Mouse (Mus musculus): Measurements from ENCODE around the gene Sun2. TPM values are rescaled to one million over a fixed set of nuclear protein-coding genes. Genes with fewer than 3 reads are reported as not detected.
A peak's percentile ranks its signal among the peaks of the same experiment; 100 is the strongest.

Sun2 gene
- polyA plus RNA-seq, 1 experiment from 2014 or later, result 3.3 TPM

DNA sequence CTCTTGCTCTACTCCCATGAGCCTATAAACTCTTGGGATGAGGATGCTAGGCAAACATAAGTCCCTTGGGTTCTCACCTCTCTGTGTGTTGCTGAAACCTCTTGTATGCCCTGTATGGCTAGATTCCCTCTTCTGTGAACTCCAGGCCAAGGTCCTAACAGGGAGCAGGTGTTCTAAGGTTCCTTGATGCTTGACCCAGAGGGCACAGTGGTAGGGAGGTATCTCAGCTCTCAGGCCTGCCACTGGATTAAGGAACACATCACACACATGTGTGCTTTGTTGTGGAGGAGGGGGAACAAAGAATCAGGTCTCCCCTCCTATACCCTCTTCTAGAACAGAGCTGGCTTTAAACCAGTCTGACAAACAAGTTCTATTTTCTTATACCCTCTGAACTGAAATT, 35.4 kb upstream of the Sun2 start, which contains the start of gene Dnal4:
Dnal4 (minus strand) TSS at position 101 of the 400 bp plus-strand sequence.
- Histone ChIP-seq H3K4me1 (ENCODE audit: insufficient read depth) (peaks cover 11% of the 10 kb centered on the region), H3K9me3 (ENCODE audit: low read length) (no peaks in the 10 kb centered on the region), H3K36me3 (replicated peaks; ENCODE audit: insufficient read depth, low read length) (no peaks in the 10 kb centered on the region), H3K9ac (replicated peaks) (no peak within 1 kb of the TSS), H3K4me2 (ENCODE audit: low read depth, low read length) (no peak within 1 kb of the TSS), H3K27me3 (ENCODE audit: insufficient read depth, low read length) (no peaks in the 10 kb centered on the region), H3K4me3 (ENCODE audit: low read depth, low read length) (no peak within 1 kb of the TSS), H3K27ac (ENCODE audit: low read depth) (no peak within 1 kb of the TSS)
- ATAC-seq (no peak), DNase-seq (no peak)
- TF ChIP-seq EP300 (IDR thresholded peaks at IDR 0.05; ENCODE audit: low read depth) (no peak), CTCF (IDR thresholded peaks at IDR 0.05; ENCODE audit: low read depth) (no peak)

DNA sequence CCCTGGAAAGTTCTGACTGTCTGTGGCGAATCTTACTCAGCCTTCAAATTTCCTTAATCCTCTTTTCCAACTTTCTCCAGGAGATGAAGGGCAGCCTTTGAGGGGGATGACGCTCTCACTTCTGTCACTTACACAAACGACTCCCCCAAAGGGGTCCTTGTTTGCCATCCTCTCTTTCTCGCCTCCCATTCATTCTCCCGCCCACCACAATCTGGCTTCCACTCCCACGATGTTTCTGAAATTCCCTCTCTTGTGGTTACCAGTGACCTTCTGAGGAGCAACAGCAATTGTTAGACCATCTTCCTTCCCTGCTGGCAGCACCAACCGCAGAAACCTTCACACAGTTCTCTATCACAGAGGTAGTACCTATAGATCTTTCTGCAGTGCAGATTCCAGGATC, 33.3 kb upstream of the Sun2 start:
- H3K27ac ChIP-seq (ENCODE audit: low read depth), result no peak overlapping the region
- no peak overlapping the region for H3K4me3 ChIP-seq (ENCODE audit: low read depth, low read length)
- H3K27me3 ChIP-seq (ENCODE audit: insufficient read depth, low read length), result no peaks in the 10 kb centered on the region
- no peaks in the 10 kb centered on the region for H3K36me3 ChIP-seq (replicated peaks; ENCODE audit: insufficient read depth, low read length)
- no peak overlapping the region for H3K9ac ChIP-seq (replicated peaks)
- no peak for TF ChIP-seq EP300 (IDR thresholded peaks at IDR 0.05; ENCODE audit: low read depth)
- no peak for TF ChIP-seq CTCF (IDR thresholded peaks at IDR 0.05; ENCODE audit: low read depth)
- DNase-seq (no peak), ATAC-seq (no peak)
- no peaks in the 10 kb centered on the region for H3K9me3 ChIP-seq (ENCODE audit: low read length)
- H3K4me1 ChIP-seq (ENCODE audit: insufficient read depth), result peaks cover 11% of the 10 kb centered on the region
- WGBS (ENCODE audit: insufficient replicate concordance), result 51% methylated on average over 7 of the region's 7 CpGs
- no peak overlapping the region for H3K4me2 ChIP-seq (ENCODE audit: low read depth, low read length)

DNA sequence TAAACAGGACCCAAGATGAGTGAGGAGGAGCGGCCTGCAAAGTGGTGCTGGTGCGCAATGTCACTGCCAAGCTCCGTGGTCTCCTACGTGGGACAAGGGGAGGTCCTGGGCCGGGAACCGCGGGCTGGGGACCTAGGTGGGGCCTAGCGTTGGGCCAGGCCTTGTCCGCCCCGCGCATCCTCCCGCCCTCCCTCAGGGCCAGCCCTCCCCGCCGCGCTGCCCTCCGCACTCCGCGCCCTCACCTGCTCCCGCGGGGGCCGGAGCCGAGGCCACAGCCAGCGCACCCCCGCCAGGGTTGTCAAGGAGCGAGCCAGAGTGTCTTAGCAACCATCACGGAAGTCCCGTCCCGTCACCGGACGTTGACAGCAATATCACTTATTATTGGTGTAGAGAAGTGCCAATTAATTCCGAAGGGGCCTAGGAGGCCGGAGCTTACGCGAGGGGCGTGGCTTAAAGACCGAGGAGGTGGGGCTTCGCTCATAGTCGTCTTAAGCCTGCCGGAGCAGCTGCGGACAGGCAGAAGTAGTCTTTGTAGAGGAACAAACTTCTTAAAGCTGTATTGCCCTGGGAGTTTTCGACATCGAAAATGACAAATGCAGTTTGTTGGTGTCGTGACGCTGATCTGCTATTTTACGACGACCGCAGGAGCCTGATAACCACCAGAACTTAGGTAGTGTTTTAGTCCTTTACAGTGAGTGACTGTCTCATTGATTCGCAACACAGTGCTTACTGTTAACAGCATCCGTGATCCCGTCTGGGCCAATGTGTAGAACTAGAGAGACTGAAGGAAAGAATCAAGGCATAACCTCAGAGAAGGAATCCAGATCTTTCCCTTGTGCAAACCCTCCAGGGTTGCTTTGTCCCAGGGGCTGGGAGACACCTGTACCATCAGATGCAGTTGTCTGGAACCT, 32.0 kb upstream of the Sun2 start:
- peaks cover 11% of the 10 kb centered on the region for H3K4me1 ChIP-seq (ENCODE audit: insufficient read depth)
- no peaks in the 10 kb centered on the region for H3K27me3 ChIP-seq (ENCODE audit: insufficient read depth, low read length)
- TF ChIP-seq EP300 (IDR thresholded peaks at IDR 0.05; ENCODE audit: low read depth) (no peak), CTCF (IDR thresholded peaks at IDR 0.05; ENCODE audit: low read depth) (no peak)
- H3K27ac ChIP-seq (ENCODE audit: low read depth), result peak overlapping the region; percentile 69
- no peaks in the 10 kb centered on the region for H3K36me3 ChIP-seq (replicated peaks; ENCODE audit: insufficient read depth, low read length)
- no peaks in the 10 kb centered on the region for H3K9me3 ChIP-seq (ENCODE audit: low read length)
- H3K4me2 ChIP-seq (ENCODE audit: low read depth, low read length), result peak overlapping the region; percentile 90
- DNase-seq, result peak; percentile 93
- peak overlapping the region; percentile 70 for H3K4me3 ChIP-seq (ENCODE audit: low read depth, low read length)
- WGBS (ENCODE audit: insufficient replicate concordance), result under 1% methylated on average over 50 of the region's 50 CpGs
- peak; percentile 99 for ATAC-seq
- peak overlapping the region; percentile 75 for H3K9ac ChIP-seq (replicated peaks)

DNA sequence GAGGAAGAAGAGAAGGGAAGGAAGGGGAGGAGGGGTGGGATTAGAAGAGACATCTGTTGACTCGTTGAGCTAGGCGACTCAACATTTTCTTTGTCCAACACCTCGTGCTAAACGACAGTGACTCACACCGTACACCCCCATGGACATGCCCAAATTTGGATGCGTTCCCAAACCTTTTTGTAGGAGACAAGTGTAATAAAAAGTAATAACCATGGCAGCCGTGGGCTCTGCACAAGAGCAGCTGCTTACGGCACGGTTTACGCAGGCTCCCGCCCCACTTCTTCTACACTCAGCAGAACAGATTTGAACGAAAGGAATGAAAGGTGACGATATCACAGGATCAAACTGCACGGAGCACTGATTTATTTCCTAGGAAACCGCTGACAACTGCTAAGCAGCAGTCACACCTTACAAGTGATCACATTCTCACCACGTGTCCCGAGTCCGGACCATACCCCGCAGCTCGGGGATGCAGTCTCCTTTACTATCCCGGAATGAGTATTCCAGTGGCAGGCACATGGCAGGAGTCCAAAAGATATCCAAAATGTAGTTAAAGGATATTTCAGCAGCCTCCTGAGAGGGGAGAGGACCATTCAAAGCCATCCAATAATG, 28.4 kb upstream of the Sun2 start:
- Histone ChIP-seq H3K27ac (ENCODE audit: low read depth) (no peak overlapping the region), H3K27me3 (ENCODE audit: insufficient read depth, low read length) (no peaks in the 10 kb centered on the region), H3K4me3 (ENCODE audit: low read depth, low read length) (no peak overlapping the region), H3K9ac (replicated peaks) (no peak overlapping the region), H3K36me3 (replicated peaks; ENCODE audit: insufficient read depth, low read length) (no peaks in the 10 kb centered on the region), H3K4me2 (ENCODE audit: low read depth, low read length) (no peak overlapping the region), H3K9me3 (ENCODE audit: low read length) (no peaks in the 10 kb centered on the region), H3K4me1 (ENCODE audit: insufficient read depth) (peaks cover 18% of the 10 kb centered on the region)
- DNase-seq, result no peak
- ATAC-seq, result no peak
- TF ChIP-seq CTCF (IDR thresholded peaks at IDR 0.05; ENCODE audit: low read depth), result no peak
- no peak for TF ChIP-seq EP300 (IDR thresholded peaks at IDR 0.05; ENCODE audit: low read depth)
- whole genome bisulfite sequencing (ENCODE audit: insufficient replicate concordance), result 80% methylated on average over 21 of the region's 21 CpGs

DNA sequence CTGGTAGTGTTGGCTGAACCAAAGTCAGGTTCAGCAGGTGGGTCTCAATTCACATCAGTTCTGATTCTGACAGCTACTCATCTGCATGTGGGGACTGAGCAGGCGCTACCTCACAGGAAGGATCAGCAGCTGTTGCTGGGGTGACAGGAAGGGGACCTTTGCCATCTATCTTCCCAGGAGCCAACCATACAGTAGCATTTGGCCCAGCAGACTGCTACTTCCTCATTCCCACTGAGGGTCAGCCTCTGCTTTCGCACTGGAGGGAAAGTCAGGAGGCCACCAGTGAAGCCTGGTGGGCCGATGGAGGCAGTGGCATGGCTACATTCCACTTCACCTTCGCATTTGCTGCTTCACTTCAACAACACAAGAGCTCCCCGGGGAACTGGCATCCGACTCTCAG, 26.0 kb upstream of the Sun2 start:
- ATAC-seq (no peak), DNase-seq (no peak)
- WGBS (ENCODE audit: insufficient replicate concordance), result 49% methylated on average over 6 of the region's 6 CpGs
- no peaks in the 10 kb centered on the region for H3K9me3 ChIP-seq (ENCODE audit: low read length)
- H3K36me3 ChIP-seq (replicated peaks; ENCODE audit: insufficient read depth, low read length), result no peaks in the 10 kb centered on the region
- TF ChIP-seq CTCF (IDR thresholded peaks at IDR 0.05; ENCODE audit: low read depth) (no peak), EP300 (IDR thresholded peaks at IDR 0.05; ENCODE audit: low read depth) (no peak)
- H3K27ac ChIP-seq (ENCODE audit: low read depth), result peak overlapping the region; percentile 29; the same call in 1 of the 2 replicates
- H3K27me3 ChIP-seq (ENCODE audit: insufficient read depth, low read length), result no peaks in the 10 kb centered on the region
- 0 out of 2 replicates have a peak overlapping the region, but pooled peaks have one; percentile 13 for H3K4me2 ChIP-seq (ENCODE audit: low read depth, low read length)
- peak overlapping the region; percentile 26; the same call in 1 of the 2 replicates for H3K9ac ChIP-seq (replicated peaks)
- no peak overlapping the region for H3K4me3 ChIP-seq (ENCODE audit: low read depth, low read length)
- peaks cover 9% of the 10 kb centered on the region for H3K4me1 ChIP-seq (ENCODE audit: insufficient read depth)

DNA sequence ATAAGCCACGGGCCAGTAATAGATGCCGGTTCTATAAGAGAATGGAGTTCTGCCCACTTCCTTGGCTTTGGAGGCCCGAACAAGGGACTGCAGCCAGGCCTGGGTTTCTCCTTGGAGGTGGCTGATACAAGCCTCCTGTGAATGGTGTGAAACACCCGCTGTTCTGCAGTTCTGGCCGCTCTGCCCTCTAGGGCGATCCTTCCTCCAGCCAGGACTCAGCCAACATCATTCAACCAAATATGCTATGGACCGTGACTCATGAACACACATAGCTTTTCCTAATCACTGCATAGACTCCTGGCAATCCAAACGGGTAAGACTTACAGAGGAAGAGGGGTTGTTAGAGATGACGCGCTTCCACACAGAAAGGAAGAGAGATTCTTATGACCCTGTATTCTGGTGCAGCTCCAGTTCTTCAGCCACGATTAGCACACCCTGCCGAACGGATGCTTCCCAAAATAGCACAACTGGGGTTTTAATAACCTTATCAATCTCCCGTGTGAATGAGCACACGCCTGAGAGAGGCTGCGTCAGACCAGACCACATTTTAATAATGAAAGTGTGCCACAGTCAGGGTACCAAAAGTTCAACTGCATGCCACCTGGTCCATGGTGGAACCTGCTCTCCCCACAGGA, 25.1 kb upstream of the Sun2 start:
- WGBS (ENCODE audit: insufficient replicate concordance), result 72% methylated on average over 16 of the region's 16 CpGs
- Histone ChIP-seq H3K4me3 (ENCODE audit: low read depth, low read length) (no peak overlapping the region), H3K9ac (replicated peaks) (no peak overlapping the region), H3K27ac (ENCODE audit: low read depth) (no peak overlapping the region), H3K4me1 (ENCODE audit: insufficient read depth) (peaks cover 7% of the 10 kb centered on the region), H3K4me2 (ENCODE audit: low read depth, low read length) (no peak overlapping the region), H3K36me3 (replicated peaks; ENCODE audit: insufficient read depth, low read length) (no peaks in the 10 kb centered on the region), H3K9me3 (ENCODE audit: low read length) (no peaks in the 10 kb centered on the region), H3K27me3 (ENCODE audit: insufficient read depth, low read length) (no peaks in the 10 kb centered on the region)
- no peak for TF ChIP-seq EP300 (IDR thresholded peaks at IDR 0.05; ENCODE audit: low read depth)
- TF ChIP-seq CTCF (IDR thresholded peaks at IDR 0.05; ENCODE audit: low read depth), result no peak
- DNase-seq, result no peak
- peak; percentile 45; the same call in 1 of the 2 replicates for ATAC-seq

Data from liver, postnatal 0 days (tissue).